Mouse (Mus musculus): Measurements from ENCODE around the gene Rce1. TPM values are rescaled to one million over a fixed set of nuclear protein-coding genes. Genes with fewer than 3 reads are reported as not detected.

Gene Rce1
- polyA plus RNA-seq, 1 experiment from 2014 or later: 87.0 TPM

DNA sequence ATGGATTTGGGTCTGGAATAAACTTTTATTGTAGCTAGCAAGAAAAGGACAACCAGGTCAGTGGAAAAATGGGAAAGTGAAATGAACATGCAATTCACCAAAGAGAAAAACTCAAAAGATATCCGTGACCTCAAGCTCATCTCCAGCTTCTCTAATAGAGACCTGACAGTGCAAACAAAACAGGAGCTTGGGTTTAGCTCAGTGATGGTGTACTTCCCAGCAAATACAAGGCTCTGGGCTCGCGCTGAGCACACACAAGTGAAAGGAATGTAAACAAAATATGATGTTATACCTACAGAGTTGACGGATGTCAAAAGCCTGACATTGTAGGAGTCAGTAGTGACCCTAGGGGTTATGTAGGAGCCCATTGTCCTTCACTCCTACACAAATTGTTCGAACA lies 46.1 kb downstream of the Rce1 start:
- no peaks in the 10 kb centered on the region for H3K36me3 ChIP-seq
- no peak overlapping the region for H3K27ac ChIP-seq (replicated peaks)
- no peaks in the 10 kb centered on the region for H3K9me3 ChIP-seq (replicated peaks)
- H3K27me3 ChIP-seq (ENCODE audit: low read depth, poor library complexity, severe bottlenecking): no peaks in the 10 kb centered on the region
- H3K4me1 ChIP-seq: no peaks in the 10 kb centered on the region
- 88% methylated on average over 5 of the region's 5 CpGs for WGBS
- no peak for DNase-seq (ENCODE audit: low spot score)
- no peak overlapping the region for H3K4me3 ChIP-seq

DNA sequence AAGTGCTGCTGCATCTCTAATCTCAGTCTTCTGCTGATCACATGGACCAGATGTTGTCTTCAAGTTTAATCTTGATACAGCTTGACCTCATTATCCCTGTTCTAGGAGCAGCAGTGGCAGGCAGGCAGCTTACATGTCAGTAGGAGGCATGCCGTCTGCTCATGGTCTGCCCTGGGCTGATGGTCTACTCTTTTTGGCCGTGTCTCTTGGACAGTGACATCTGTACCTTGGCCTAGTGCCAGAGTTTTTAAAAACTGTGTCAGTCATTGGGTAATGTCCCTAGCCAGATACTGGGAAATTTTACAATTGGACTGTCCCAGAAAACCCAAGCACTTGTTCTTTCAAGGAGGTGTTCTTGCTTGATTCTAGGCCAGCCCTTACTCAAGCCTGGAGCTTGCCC lies 46.6 kb downstream of the Rce1 start:
- no peak for DNase-seq (ENCODE audit: low spot score)
- WGBS: 87% methylated on average over 2 of the region's 2 CpGs
- Histone ChIP-seq H3K27ac (replicated peaks) (no peak overlapping the region), H3K27me3 (ENCODE audit: low read depth, poor library complexity, severe bottlenecking) (no peaks in the 10 kb centered on the region), H3K4me1 (no peaks in the 10 kb centered on the region), H3K36me3 (no peaks in the 10 kb centered on the region), H3K9me3 (replicated peaks) (no peaks in the 10 kb centered on the region), H3K4me3 (no peak overlapping the region)

DNA sequence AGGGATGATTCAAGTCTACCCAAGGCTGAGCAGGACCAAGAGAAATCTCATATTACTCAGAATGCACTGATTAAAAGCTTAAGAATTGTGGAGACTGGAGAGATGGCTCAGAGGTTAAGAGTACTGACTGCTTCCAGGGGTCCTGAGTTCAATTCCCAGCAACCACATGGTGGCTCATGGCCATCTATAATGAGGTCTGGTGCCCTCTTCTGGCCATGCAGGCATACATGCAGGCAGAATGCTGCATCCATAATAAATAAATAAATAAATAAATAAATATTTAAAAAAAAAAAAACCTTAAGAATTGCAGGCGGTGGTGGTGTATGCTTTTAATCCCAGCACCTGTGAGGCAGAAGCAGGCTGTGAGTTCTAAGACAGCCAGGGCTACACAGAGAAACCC lies 52.2 kb downstream of the Rce1 start:
- H3K4me3 ChIP-seq: no peak overlapping the region
- WGBS: 40% methylated on average over 1 of the region's 1 CpGs
- no peak for DNase-seq (ENCODE audit: low spot score)
- H3K27ac ChIP-seq (replicated peaks): no peak overlapping the region
- no peaks in the 10 kb centered on the region; the same call in 1 of the 2 replicates for H3K4me1 ChIP-seq
- H3K9me3 ChIP-seq (replicated peaks): no peaks in the 10 kb centered on the region
- H3K27me3 ChIP-seq (ENCODE audit: low read depth, poor library complexity, severe bottlenecking): peaks cover 13% of the 10 kb centered on the region; the same call in 1 of the 2 replicates
- H3K36me3 ChIP-seq: no peaks in the 10 kb centered on the region

Small RNA genes within 50 kb of the gene (microRNA-seq; reads per million reads assigned to microRNA genes)
- 2.1 reads per million for gene Mir6986

Other genes starting within 250 kb of the Rce1 start
- gene Kdm2a, start 227.4 kb downstream of the Rce1 start, polyA plus RNA-seq (2016; fragmentation: Nextera tagmentation; extraction: Ambion mirVana): 47.7 and 50.4 TPM in 2 replicates
- gene Rhod, start 186.2 kb downstream of the Rce1 start, polyA plus RNA-seq (2016; fragmentation: Nextera tagmentation; extraction: Ambion mirVana): 13.7 and 13.9 TPM in 2 replicates
- 1.7 and 2.0 TPM in 2 replicates for gene Syt12, start 148.2 kb downstream of the Rce1 start, polyA plus RNA-seq (2016; fragmentation: Nextera tagmentation; extraction: Ambion mirVana)
- not detected in 2 replicates for gene 2010003K11Rik, start 127.1 kb downstream of the Rce1 start, polyA plus RNA-seq (2016; fragmentation: Nextera tagmentation; extraction: Ambion mirVana)
- gene Pcx, start 115.2 kb downstream of the Rce1 start, polyA plus RNA-seq (2016; fragmentation: Nextera tagmentation; extraction: Ambion mirVana): 20.9 and 24.1 TPM in 2 replicates
- 5.6 and 6.5 TPM in 2 replicates for gene Lrfn4, start 10.0 kb downstream of the Rce1 start, polyA plus RNA-seq (2016; fragmentation: Nextera tagmentation; extraction: Ambion mirVana)
- 2.6 and 2.7 TPM in 2 replicates for gene Gm960, start 73.0 kb upstream of the Rce1 start, polyA plus RNA-seq (2016; fragmentation: Nextera tagmentation; extraction: Ambion mirVana)
- 8.3 and 14.9 TPM in 2 replicates for gene Sptbn2, start 85.5 kb upstream of the Rce1 start, polyA plus RNA-seq (2016; fragmentation: Nextera tagmentation; extraction: Ambion mirVana)
- 110 and 134 TPM in 2 replicates for gene Rbm4b, start 130.9 kb upstream of the Rce1 start, polyA plus RNA-seq (2016; fragmentation: Nextera tagmentation; extraction: Ambion mirVana)
- 93.6 and 108 TPM in 2 replicates for gene Rbm4, start 168.3 kb upstream of the Rce1 start, polyA plus RNA-seq (2016; fragmentation: Nextera tagmentation; extraction: Ambion mirVana)
- 35.3 and 37.6 TPM in 2 replicates for gene Gm21992, start 186.0 kb upstream of the Rce1 start, polyA plus RNA-seq (2016; fragmentation: Nextera tagmentation; extraction: Ambion mirVana)
- 136 TPM in 2 replicates for gene Rbm14, start 186.0 kb upstream of the Rce1 start, polyA plus RNA-seq (2016; fragmentation: Nextera tagmentation; extraction: Ambion mirVana)
- 41.6 and 43.1 TPM in 2 replicates for gene Ccs, start 213.7 kb upstream of the Rce1 start, polyA plus RNA-seq (2016; fragmentation: Nextera tagmentation; extraction: Ambion mirVana)
- 0.07 and 0.14 TPM in 2 replicates for gene Ccdc87, start 213.7 kb upstream of the Rce1 start, polyA plus RNA-seq (2016; fragmentation: Nextera tagmentation; extraction: Ambion mirVana)
- gene Ctsf, start 229.5 kb upstream of the Rce1 start, polyA plus RNA-seq (2016; fragmentation: Nextera tagmentation; extraction: Ambion mirVana): 29.8 and 38.4 TPM in 2 replicates

Measured in midbrain, embryonic 10.5 days (tissue).